Mouse (Mus musculus) lung, embryonic 15.5 days (tissue): ENCODE results near the gene Snx20. TPM values are rescaled to one million over a fixed set of nuclear protein-coding genes. Genes with fewer than 3 reads are reported as not detected.
"Not testable (repeated sequence)": the region's sequence is repeated elsewhere in the genome, so short reads cannot be mapped to it uniquely, and the experiment has no call there.

Experiments used
- ATAC-seq: fragments of 200-750 bp; cut with Nextera tagmentation; 2 replicates; pipeline ENCODE4 v1.8.0; 2017; ENCODE audit warnings: moderate number of reproducible peaks, borderline replicate concordance; ENCODE audit not compliant: low FRiP score, low TSS enrichment; ENCODE audit errors: extremely low read depth
- H3K27ac ChIP-seq: fragments of 300-500 bp; sonication (generic); 2 replicates; pipeline ENCODE4 v1.5.1; 2015; ENCODE audit warnings: moderate library complexity, mild to moderate bottlenecking, inconsistent platforms
- H3K27me3 ChIP-seq: fragments of 300-500 bp; sonication (generic); 2 replicates; pipeline ENCODE4 v1.6.1; 2015; ENCODE audit warnings: inconsistent platforms
- H3K36me3 ChIP-seq: fragments of 300-500 bp; sonication (generic); 2 replicates; pipeline ENCODE4 v1.6.1; 2015; ENCODE audit warnings: inconsistent platforms
- H3K4me1 ChIP-seq: fragments of 300-500 bp; sonication (generic); 2 replicates; pipeline ENCODE4 v1.6.1; 2015; ENCODE audit warnings: inconsistent platforms
- H3K4me2 ChIP-seq: fragments of 300-500 bp; sonication (generic); 2 replicates; pipeline ENCODE4 v1.6.1; 2015; ENCODE audit warnings: inconsistent platforms, mild to moderate bottlenecking, moderate library complexity
- H3K4me3 ChIP-seq: fragments of 300-500 bp; sonication (generic); 2 replicates; pipeline ENCODE4 v1.5.1; 2015; ENCODE audit warnings: mild to moderate bottlenecking, inconsistent platforms
- H3K9ac ChIP-seq: fragments of 300-500 bp; sonication (generic); 2 replicates; pipeline ENCODE4 v1.6.1; 2015; ENCODE audit warnings: inconsistent platforms
- H3K9me3 ChIP-seq: fragments of 300-500 bp; sonication (generic); 2 replicates; pipeline ENCODE4 v1.6.1; 2016; ENCODE audit warnings: inconsistent platforms
- WGBS: fragments of 180-500 bp; shearing (Covaris S2); methylation state at CpG from one replicate; pipeline ENCODE4 v1.1.7; 2015; 5-methylcytosine and 5-hydroxymethylcytosine counted together
- polyA plus RNA-seq: library from polyadenylated mRNA; unstranded; fragments of >200 nt; fragmentation: Nextera tagmentation; extraction: Ambion mirVana; gene quantifications from 2 replicates; pipeline ENCODE4 v1.2.1, GENCODE M21; 2015

Snx20 gene
- polyA plus RNA-seq, 1 experiment from 2014 or later, result 2.3 TPM

DNA sequence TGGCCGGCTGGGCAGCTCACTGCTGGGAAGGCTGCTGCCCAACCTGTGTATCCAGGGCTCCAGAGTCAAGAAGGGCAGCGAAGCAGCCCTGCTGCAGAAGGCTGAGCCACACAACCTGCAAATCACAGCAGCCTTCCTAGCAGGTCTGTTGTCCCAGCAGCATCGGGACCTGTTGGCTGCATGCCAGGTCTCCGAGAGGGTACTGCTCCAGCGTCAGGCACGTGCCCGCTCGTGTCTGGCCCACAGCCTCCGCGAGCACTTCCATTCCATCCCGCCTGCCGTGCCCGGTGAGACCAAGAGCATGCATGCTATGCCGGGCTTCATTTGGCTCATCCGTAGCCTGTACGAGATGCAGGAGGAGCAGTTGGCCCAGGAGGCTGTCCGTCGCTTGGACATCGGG is 29.0 kb upstream of the Snx20 start:
- peak; percentile 40; the same call in 1 of the 2 replicates for ATAC-seq
- H3K27me3 ChIP-seq, result no peaks in the 10 kb centered on the region

GRCm38 (mm10) chr8:88664121-88664520 is 28.2 kb upstream of the Snx20 start:
- H3K27ac ChIP-seq, result no peak overlapping the region
- WGBS, result 74% methylated on average over 16 of the region's 16 CpGs
- ATAC-seq, result no peak

More for the DNA sequence above, 29.0 kb upstream of the Snx20 start:
- WGBS, result 80% methylated on average over 19 of the region's 19 CpGs
- Histone ChIP-seq H3K36me3 (no peaks in the 10 kb centered on the region), H3K9ac (no peak overlapping the region), H3K4me1 (no peaks in the 10 kb centered on the region), H3K9me3 (no peaks in the 10 kb centered on the region), H3K4me2 (no peak overlapping the region), H3K27ac (no peak overlapping the region), H3K4me3 (no peak overlapping the region)

GRCm38 (mm10) chr8:88662401-88662821 is 26.5 kb upstream of the Snx20 start:
- H3K9me3 ChIP-seq, result no peaks in the 10 kb centered on the region
- H3K4me1 ChIP-seq, result no peaks in the 10 kb centered on the region
- no peak overlapping the region for H3K4me2 ChIP-seq
- H3K9ac ChIP-seq, result no peak overlapping the region
- WGBS, result 63% methylated on average over 6 of the region's 6 CpGs
- H3K36me3 ChIP-seq, result no peaks in the 10 kb centered on the region
- H3K27ac ChIP-seq, result no peak overlapping the region
- H3K27me3 ChIP-seq, result no peaks in the 10 kb centered on the region
- no peak overlapping the region for H3K4me3 ChIP-seq
- no peak for ATAC-seq

More at GRCm38 (mm10) chr8:88664121-88664520, 28.2 kb upstream of the Snx20 start:
- Histone ChIP-seq H3K9ac (no peak overlapping the region), H3K36me3 (no peaks in the 10 kb centered on the region), H3K27me3 (no peaks in the 10 kb centered on the region), H3K4me3 (no peak overlapping the region), H3K4me2 (no peak overlapping the region), H3K9me3 (no peaks in the 10 kb centered on the region), H3K4me1 (no peaks in the 10 kb centered on the region)

DNA sequence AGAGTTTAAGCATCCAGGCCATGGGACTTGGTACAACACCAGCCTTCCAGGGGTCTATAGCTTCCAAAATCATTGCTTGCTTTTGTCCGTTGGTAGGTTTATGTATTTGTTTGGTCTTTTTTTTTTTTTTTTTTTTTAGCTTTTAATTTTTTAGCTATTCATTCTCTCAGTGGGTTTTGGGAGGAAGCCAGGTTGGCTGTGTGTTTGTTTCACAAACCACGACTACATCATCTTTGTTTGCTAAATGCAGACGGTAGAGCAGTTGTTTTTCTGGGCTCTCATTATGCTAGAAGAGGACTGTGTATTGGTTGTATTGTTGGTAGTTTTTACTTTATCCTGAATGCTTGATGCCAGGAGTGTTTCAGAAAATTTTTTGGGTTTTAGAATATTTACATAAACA is 23.9 kb upstream of the Snx20 start:
- Histone ChIP-seq H3K27ac (no peak overlapping the region), H3K4me1 (no peaks in the 10 kb centered on the region), H3K36me3 (no peaks in the 10 kb centered on the region), H3K9me3 (no peaks in the 10 kb centered on the region), H3K4me2 (no peak overlapping the region), H3K9ac (no peak overlapping the region), H3K27me3 (no peaks in the 10 kb centered on the region), H3K4me3 (no peak overlapping the region)
- WGBS, result 64% methylated on average over 3 of the region's 3 CpGs
- ATAC-seq, result no peak

DNA sequence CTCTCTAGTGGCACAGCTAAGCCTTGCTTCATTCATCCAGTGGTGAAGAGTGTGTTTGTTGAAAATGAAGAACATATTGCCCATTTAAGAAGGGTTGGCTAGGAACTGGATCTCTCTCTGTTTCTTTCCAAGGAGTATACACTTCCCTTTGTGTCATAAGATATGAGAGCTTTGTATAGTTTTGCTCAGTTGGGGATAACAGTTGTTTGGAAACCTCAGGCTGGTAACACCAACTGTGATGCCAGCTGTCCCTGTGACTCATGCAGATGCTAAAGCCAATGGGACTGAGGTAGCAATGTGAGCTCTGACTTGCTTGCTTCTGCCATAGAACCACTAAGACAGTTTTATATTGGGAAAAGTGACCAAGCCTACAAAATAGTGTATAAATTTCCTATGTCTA is 19.4 kb upstream of the Snx20 start:
- Histone ChIP-seq H3K27ac (no peak overlapping the region), H3K36me3 (no peaks in the 10 kb centered on the region), H3K4me1 (no peaks in the 10 kb centered on the region), H3K9me3 (no peaks in the 10 kb centered on the region), H3K4me3 (no peak overlapping the region), H3K27me3 (no peaks in the 10 kb centered on the region), H3K4me2 (no peak overlapping the region), H3K9ac (no peak overlapping the region)
- ATAC-seq, result no peak

GRCm38 (mm10) chr8:88651122-88651521 is 15.2 kb upstream of the Snx20 start:
- not testable (repeated sequence) for H3K27ac ChIP-seq, H3K9me3 ChIP-seq, H3K4me3 ChIP-seq, H3K4me1 ChIP-seq, H3K9ac ChIP-seq, H3K27me3 ChIP-seq, ATAC-seq, H3K36me3 ChIP-seq, H3K4me2 ChIP-seq
- WGBS, result 53% methylated on average over 4 of the region's 4 CpGs

- ATAC-seq, result no peak
- Histone ChIP-seq H3K27me3 (peaks cover 8% of the 10 kb centered on the region; the same call in 1 of the 2 replicates), H3K27ac (no peak overlapping the region), H3K4me1 (peaks cover 5% of the 10 kb centered on the region), H3K9me3 (no peaks in the 10 kb centered on the region), H3K36me3 (no peaks in the 10 kb centered on the region), H3K4me2 (no peak overlapping the region), H3K4me3 (no peak overlapping the region), H3K9ac (no peak overlapping the region)
- 72% methylated on average over 6 of the region's 6 CpGs for WGBS
Measured at GRCm38 (mm10) chr8:88650016-88650708, 14.2 kb upstream of the Snx20 start.

DNA sequence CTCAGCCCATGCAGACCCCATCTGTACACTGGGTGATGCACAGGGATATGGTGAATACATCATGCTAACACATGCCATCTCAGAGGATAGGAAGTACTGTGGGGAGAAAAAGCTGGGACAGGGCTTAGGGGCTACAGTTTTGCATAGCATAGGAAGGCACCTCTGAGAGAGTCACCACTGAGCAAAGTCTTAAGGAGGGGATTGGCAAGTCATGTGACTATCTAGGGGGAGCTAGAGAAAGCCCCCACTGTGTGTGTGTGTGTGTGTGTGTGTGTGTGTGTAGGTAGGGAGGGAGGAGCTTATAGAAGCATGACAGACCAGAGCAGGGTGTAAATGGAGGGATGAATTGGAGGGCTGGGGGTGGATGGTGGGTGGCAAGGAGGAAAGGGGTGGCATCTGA is 12.4 kb upstream of the Snx20 start:
- no peak for ATAC-seq
- Histone ChIP-seq H3K4me3 (no peak overlapping the region), H3K36me3 (no peaks in the 10 kb centered on the region), H3K27ac (no peak overlapping the region), H3K9me3 (no peaks in the 10 kb centered on the region), H3K4me1 (peaks cover 5% of the 10 kb centered on the region), H3K9ac (no peak overlapping the region), H3K4me2 (no peak overlapping the region), H3K27me3 (peaks cover 8% of the 10 kb centered on the region; the same call in 1 of the 2 replicates)

DNA sequence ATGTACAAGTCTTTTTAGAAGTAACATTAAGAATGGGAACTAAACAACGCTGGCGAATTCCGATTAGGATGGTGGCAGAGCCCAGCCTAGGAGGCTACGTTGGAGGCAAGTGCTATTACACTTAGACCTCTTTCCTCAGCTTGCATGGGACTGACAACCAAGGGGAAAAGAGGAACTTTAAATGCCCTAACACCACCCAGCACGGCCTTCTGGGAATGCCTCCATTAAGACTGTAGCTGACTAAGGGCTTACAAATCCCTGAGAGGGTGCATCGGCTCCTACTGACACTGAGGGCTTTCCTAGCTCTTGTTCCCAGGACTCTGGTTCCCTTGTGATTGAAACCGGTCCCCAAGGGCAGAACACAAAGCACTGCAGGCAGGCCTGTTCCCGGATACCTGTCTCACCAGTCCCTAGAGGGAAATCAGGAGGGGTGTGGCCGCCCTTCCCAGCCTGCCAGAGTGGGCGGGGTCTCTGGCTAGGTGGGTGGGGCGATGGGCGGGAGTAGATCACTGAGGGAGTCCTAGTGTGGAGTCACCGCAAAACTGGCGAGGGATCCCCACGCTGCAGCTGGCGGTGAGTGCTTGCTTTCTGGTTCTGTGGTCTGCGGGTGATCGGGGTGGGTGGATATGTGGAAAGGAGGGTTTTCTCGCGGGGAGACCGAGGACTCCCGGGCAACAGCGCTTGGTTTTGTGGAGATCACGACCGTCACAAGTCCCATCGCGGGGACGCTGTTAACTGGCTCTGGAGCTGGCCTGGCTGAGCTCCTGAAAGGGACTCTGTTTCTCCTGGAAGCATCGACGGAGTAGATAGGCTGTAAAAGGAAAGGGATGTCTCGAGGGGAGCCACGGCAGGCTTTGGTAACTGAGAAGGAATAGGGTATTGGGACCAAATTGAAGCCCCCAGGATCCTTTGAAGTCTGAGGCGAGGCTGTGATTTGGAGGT is 11.2 kb upstream of the Snx20 start, which contains the start of gene Nod2:
Nod2 (plus strand) TSS at position 479 of the 942 bp plus-strand sequence.
- Histone ChIP-seq H3K4me3 (peak within 1 kb of the TSS; percentile 41), H3K4me1 (peaks cover 5% of the 10 kb centered on the region), H3K9ac (peak within 1 kb of the TSS; percentile 27), H3K27ac (no peak within 1 kb of the TSS), H3K27me3 (peaks cover 8% of the 10 kb centered on the region; the same call in 1 of the 2 replicates), H3K4me2 (peak within 1 kb of the TSS; percentile 74), H3K9me3 (no peaks in the 10 kb centered on the region), H3K36me3 (no peaks in the 10 kb centered on the region)
- WGBS, result 10% methylated on average over 33 of the region's 33 CpGs
- ATAC-seq, result peak; percentile 84

GRCm38 (mm10) chr8:88642734-88643564 is 7.0 kb upstream of the Snx20 start:
- WGBS, result 81% methylated on average over 5 of the region's 5 CpGs
- Histone ChIP-seq H3K9me3 (no peaks in the 10 kb centered on the region), H3K4me3 (no peak overlapping the region), H3K4me2 (no peak overlapping the region), H3K9ac (no peak overlapping the region), H3K27me3 (peaks cover under 1% of the 10 kb centered on the region; the same call in 1 of the 2 replicates), H3K27ac (no peak overlapping the region), H3K36me3 (no peaks in the 10 kb centered on the region), H3K4me1 (peaks cover 5% of the 10 kb centered on the region)
- no peak for ATAC-seq

GRCm38 (mm10) chr8:88638908-88639307 is 3.0 kb upstream of the Snx20 start:
- 95% methylated on average over 3 of the region's 3 CpGs for WGBS
- no peak overlapping the region for H3K4me2 ChIP-seq

More at GRCm38 (mm10) chr8:88638908-88639307, 3.0 kb upstream of the Snx20 start:
- no peaks in the 10 kb centered on the region for H3K36me3 ChIP-seq
- no peak for ATAC-seq
- H3K9ac ChIP-seq, result no peak overlapping the region
- H3K4me3 ChIP-seq, result no peak overlapping the region
- H3K9me3 ChIP-seq, result no peaks in the 10 kb centered on the region
- no peak overlapping the region for H3K27ac ChIP-seq
- no peaks in the 10 kb centered on the region for H3K27me3 ChIP-seq
- H3K4me1 ChIP-seq, result no peaks in the 10 kb centered on the region; the same call in 1 of the 2 replicates
